Mouse (Mus musculus) hindbrain, embryonic 15.5 days (tissue): ENCODE measurements around the gene Mgat3. TPM values are rescaled to one million over a fixed set of nuclear protein-coding genes. Genes with fewer than 3 reads are reported as not detected.

Source experiments
- ATAC-seq: fragments of 200-750 bp; cut with Nextera tagmentation; 2 replicates; pipeline ENCODE4 v1.8.0; 2017; ENCODE audit warnings: low read depth, moderate number of reproducible peaks, moderate TSS enrichment; ENCODE audit not compliant: low FRiP score
- H3K27ac ChIP-seq: fragments of 300-500 bp; sonication (generic); replicated peaks from 2 replicates; pipeline ENCODE4 v1.5.1; 2015; ENCODE audit warnings: mild to moderate bottlenecking, inconsistent platforms
- H3K27me3 ChIP-seq: fragments of 300-500 bp; sonication (generic); 2 replicates; pipeline ENCODE4 v1.6.1; 2015; ENCODE audit warnings: control low read depth, inconsistent platforms
- H3K36me3 ChIP-seq: fragments of 300-500 bp; sonication (generic); 2 replicates; pipeline ENCODE4 v1.6.1; 2015; ENCODE audit warnings: control low read depth, inconsistent platforms
- H3K4me1 ChIP-seq: fragments of 300-500 bp; sonication (generic); replicated peaks from 2 replicates; pipeline ENCODE4 v1.6.1; 2015; ENCODE audit warnings: control low read depth, inconsistent platforms
- H3K4me2 ChIP-seq: fragments of 300-500 bp; sonication (generic); 2 replicates; pipeline ENCODE4 v1.6.1; 2015; ENCODE audit warnings: moderate library complexity, mild to moderate bottlenecking, inconsistent platforms
- H3K4me3 ChIP-seq: fragments of 300-500 bp; sonication (generic); 2 replicates; pipeline ENCODE4 v1.5.1; 2015; ENCODE audit warnings: mild to moderate bottlenecking, inconsistent platforms
- H3K9ac ChIP-seq: fragments of 300-500 bp; sonication (generic); 2 replicates; pipeline ENCODE4 v1.6.1; 2015; ENCODE audit warnings: inconsistent platforms
- H3K9me3 ChIP-seq: fragments of 300-500 bp; sonication (generic); 2 replicates; pipeline ENCODE4 v1.6.1; 2016; ENCODE audit warnings: control low read depth, inconsistent platforms
- WGBS: fragments of 180-500 bp; shearing (Covaris S2); methylation state at CpG from one replicate; pipeline ENCODE4 v1.1.7; 2015; 5-methylcytosine and 5-hydroxymethylcytosine counted together
- polyA plus RNA-seq: library from polyadenylated mRNA; unstranded; fragments of >200 nt; fragmentation: Nextera tagmentation; extraction: Ambion mirVana; gene quantifications from 2 replicates; pipeline ENCODE4 v1.2.1, GENCODE M21; 2015

Gene Mgat3
- polyA plus RNA-seq, 1 experiment from 2014 or later, result 15.9 TPM

GRCm38 (mm10) chr15:80153757-80154156, 19.8 kb upstream of the Mgat3 start:
- Histone ChIP-seq H3K4me2 (no peak overlapping the region), H3K9me3 (no peaks in the 10 kb centered on the region), H3K27me3 (no peaks in the 10 kb centered on the region), H3K9ac (no peak overlapping the region), H3K27ac (no peak overlapping the region), H3K36me3 (peaks cover 52% of the 10 kb centered on the region), H3K4me1 (no peaks in the 10 kb centered on the region), H3K4me3 (no peak overlapping the region)
- no peak for ATAC-seq
- 76% methylated on average over 11 of the region's 11 CpGs for WGBS

DNA sequence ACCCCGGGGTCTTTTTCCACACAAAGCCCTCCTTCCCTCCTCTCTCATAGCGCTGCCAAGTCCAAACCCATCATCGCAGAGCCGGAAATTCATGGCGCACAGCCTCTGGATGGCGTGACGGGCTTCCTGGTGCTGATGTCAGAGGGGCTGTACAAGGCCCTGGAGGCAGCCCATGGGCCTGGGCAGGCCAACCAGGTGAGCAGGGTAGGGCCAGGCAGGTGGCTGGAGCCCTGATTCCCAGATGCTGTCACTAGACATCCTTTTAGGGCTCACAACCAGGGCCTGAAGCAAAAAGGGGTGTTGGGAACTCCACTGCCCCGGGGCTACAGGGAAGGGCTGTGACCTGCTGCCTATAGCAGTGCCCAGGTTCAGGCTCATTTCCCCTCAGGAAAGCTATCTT, 17.8 kb upstream of the Mgat3 start:
- no peaks in the 10 kb centered on the region for H3K27me3 ChIP-seq
- H3K4me3 ChIP-seq, result no peak overlapping the region
- no peaks in the 10 kb centered on the region for H3K4me1 ChIP-seq
- no peak overlapping the region for H3K27ac ChIP-seq
- peaks cover 60% of the 10 kb centered on the region for H3K36me3 ChIP-seq
- WGBS, result 92% methylated on average over 8 of the region's 8 CpGs
- ATAC-seq, result no peak
- no peak overlapping the region for H3K9ac ChIP-seq
- no peak overlapping the region for H3K4me2 ChIP-seq
- H3K9me3 ChIP-seq, result no peaks in the 10 kb centered on the region

GRCm38 (mm10) chr15:80157197-80157943, 16.2 kb upstream of the Mgat3 start:
- no peaks in the 10 kb centered on the region for H3K27me3 ChIP-seq
- H3K27ac ChIP-seq, result no peak overlapping the region
- WGBS, result 93% methylated on average over 22 of the region's 22 CpGs
- peaks cover 63% of the 10 kb centered on the region for H3K36me3 ChIP-seq
- H3K4me2 ChIP-seq, result no peak overlapping the region
- no peak overlapping the region for H3K9ac ChIP-seq
- no peak for ATAC-seq
- H3K4me3 ChIP-seq, result no peak overlapping the region
- no peaks in the 10 kb centered on the region for H3K4me1 ChIP-seq
- no peaks in the 10 kb centered on the region for H3K9me3 ChIP-seq

GRCm38 (mm10) chr15:80158001-80158706, 15.4 kb upstream of the Mgat3 start:
- Histone ChIP-seq H3K27ac (no peak overlapping the region), H3K36me3 (peaks cover 59% of the 10 kb centered on the region), H3K4me3 (no peak overlapping the region), H3K9me3 (no peaks in the 10 kb centered on the region), H3K9ac (no peak overlapping the region), H3K4me2 (no peak overlapping the region), H3K27me3 (no peaks in the 10 kb centered on the region), H3K4me1 (no peaks in the 10 kb centered on the region)
- WGBS, result 80% methylated on average over 5 of the region's 5 CpGs
- no peak for ATAC-seq

GRCm38 (mm10) chr15:80158707-80159090, 14.8 kb upstream of the Mgat3 start:
- H3K9ac ChIP-seq, result no peak overlapping the region
- no peak overlapping the region for H3K27ac ChIP-seq
- H3K27me3 ChIP-seq, result no peaks in the 10 kb centered on the region
- WGBS, result 75% methylated on average over 4 of the region's 4 CpGs
- no peak overlapping the region for H3K4me2 ChIP-seq
- no peak for ATAC-seq
- H3K4me1 ChIP-seq, result no peaks in the 10 kb centered on the region
- no peaks in the 10 kb centered on the region for H3K9me3 ChIP-seq
- no peak overlapping the region for H3K4me3 ChIP-seq
- H3K36me3 ChIP-seq, result peaks cover 53% of the 10 kb centered on the region

DNA sequence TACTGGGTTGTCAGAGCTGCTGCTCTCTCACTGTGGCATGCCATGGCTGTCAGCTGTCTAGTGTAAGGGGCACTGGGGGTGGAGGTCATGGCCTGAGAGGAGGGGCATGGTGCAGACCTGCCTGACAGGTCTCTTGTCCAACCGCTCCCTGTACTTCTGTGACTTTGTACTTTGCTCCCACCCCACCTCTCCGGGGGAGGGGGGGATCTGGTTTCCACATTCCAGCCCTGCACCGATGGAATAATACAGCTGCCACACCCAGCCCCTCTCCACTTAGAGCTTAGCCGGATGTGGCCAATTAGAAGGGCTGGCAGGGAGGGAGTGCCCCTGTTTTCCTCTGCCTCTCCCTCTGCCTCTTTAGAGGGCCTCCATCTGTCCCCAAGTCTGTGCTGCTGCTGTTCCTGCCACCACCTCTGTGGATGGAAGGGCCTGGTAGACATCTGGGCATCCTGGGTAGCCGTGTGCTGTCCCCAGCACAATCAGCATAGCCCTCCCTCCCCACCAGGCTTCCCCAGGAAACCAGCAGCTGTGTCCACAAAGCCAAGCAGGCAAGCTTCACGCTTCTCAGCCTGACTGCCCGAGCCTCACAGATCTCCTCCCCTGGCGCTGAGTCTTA, 14.1 kb upstream of the Mgat3 start:
- Histone ChIP-seq H3K27me3 (no peaks in the 10 kb centered on the region), H3K9ac (no peak overlapping the region), H3K27ac (peak overlapping the region; percentile 27; the same call in 1 of the 2 replicates), H3K4me2 (no peak overlapping the region), H3K4me3 (no peak overlapping the region), H3K9me3 (no peaks in the 10 kb centered on the region), H3K36me3 (peaks cover 46% of the 10 kb centered on the region), H3K4me1 (no peaks in the 10 kb centered on the region)
- no peak for ATAC-seq
- 63% methylated on average over 8 of the region's 8 CpGs for WGBS

DNA sequence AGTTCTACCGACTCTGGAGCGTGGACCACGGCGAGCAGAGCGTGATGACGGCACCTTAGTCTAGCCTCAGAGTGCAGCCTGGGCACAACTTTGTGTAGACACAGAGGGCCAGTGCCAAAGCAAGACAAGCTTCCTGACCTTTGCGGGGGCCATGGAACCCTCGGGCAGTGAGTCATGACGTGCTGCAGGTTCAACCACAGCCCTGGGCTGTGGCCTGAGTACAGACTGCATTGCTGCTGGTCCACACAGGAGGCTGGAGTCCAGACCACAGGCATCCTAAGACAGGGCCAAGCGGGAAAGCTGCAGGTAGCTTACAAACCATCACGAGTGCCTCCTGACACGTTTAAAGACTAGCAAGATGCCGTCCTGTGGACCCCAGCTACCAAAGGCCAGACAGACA, 13.3 kb upstream of the Mgat3 start:
- H3K4me3 ChIP-seq, result no peak overlapping the region
- H3K36me3 ChIP-seq, result peaks cover 44% of the 10 kb centered on the region
- no peaks in the 10 kb centered on the region for H3K4me1 ChIP-seq
- no peaks in the 10 kb centered on the region for H3K27me3 ChIP-seq
- no peaks in the 10 kb centered on the region for H3K9me3 ChIP-seq
- H3K4me2 ChIP-seq, result no peak overlapping the region
- WGBS, result 90% methylated on average over 13 of the region's 13 CpGs
- no peak for ATAC-seq
- no peak overlapping the region for H3K9ac ChIP-seq
- peak overlapping the region; percentile 27; the same call in 1 of the 2 replicates for H3K27ac ChIP-seq

- H3K36me3 ChIP-seq, result peaks cover 39% of the 10 kb centered on the region
Observed at GRCm38 (mm10) chr15:80160726-80161125, 12.8 kb upstream of the Mgat3 start.

DNA sequence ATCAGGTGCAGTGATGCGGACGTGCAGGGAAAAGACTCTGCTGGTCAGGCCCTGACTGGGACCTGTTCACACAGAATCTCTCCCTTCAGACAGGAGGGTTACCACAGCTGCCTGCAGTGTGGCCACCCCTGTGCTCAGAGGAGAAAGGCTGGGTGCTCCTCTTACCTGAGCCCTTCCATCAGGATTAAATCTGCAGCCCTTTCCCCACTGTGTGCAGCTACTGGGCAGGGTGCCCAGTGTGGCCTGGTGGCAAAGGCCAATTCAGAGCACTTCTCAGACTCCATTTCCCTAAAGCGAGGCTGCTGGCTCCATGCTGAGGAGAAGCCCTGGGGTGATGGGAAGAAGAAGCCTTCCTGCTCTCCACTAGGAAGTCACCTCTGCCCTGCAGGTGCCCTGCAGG, 12.3 kb upstream of the Mgat3 start:
- H3K9me3 ChIP-seq, result no peaks in the 10 kb centered on the region
- no peak overlapping the region for H3K4me3 ChIP-seq
- H3K36me3 ChIP-seq, result peaks cover 39% of the 10 kb centered on the region
- WGBS, result 92% methylated on average over 3 of the region's 3 CpGs
- H3K4me1 ChIP-seq, result no peaks in the 10 kb centered on the region
- no peak overlapping the region for H3K9ac ChIP-seq
- H3K27me3 ChIP-seq, result no peaks in the 10 kb centered on the region
- H3K4me2 ChIP-seq, result no peak overlapping the region
- ATAC-seq, result no peak
- H3K27ac ChIP-seq, result no peak overlapping the region

More at GRCm38 (mm10) chr15:80160726-80161125, 12.8 kb upstream of the Mgat3 start:
- Histone ChIP-seq H3K4me3 (no peak overlapping the region), H3K9ac (no peak overlapping the region), H3K4me2 (no peak overlapping the region), H3K9me3 (no peaks in the 10 kb centered on the region), H3K27ac (no peak overlapping the region), H3K4me1 (no peaks in the 10 kb centered on the region), H3K27me3 (no peaks in the 10 kb centered on the region)
- ATAC-seq, result no peak
- 93% methylated on average over 4 of the region's 4 CpGs for WGBS

DNA sequence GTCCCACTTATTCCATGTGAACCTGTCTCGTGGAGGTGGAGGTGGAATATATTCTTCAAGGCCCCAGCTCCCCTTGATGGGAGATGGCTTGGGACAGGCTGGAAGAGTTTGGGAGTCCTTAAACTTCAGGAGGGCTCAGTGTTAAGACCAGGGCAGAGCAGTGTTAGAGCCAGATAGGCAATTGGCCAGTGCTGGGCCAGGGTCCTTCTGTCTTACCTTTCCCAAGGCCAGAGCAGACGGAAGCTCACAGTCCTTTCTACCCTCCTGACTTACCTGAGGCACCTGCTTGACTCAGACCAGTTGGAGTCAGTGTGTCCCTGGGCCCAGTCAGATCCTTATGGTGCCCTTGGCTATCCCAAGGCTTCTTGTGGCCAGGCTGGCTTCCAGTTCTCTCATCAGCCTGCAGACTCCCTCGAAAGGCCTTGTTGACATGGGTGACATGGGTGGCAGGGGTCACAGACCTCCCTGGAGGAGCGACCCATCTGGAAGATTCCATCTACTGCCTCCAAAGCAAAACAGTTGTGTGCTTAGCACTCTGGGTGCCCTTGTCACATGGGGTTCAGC, 11.0 kb upstream of the Mgat3 start:
- Histone ChIP-seq H3K9ac (no peak overlapping the region), H3K9me3 (no peaks in the 10 kb centered on the region), H3K36me3 (peaks cover 37% of the 10 kb centered on the region), H3K4me1 (no peaks in the 10 kb centered on the region), H3K4me3 (no peak overlapping the region), H3K27ac (no peak overlapping the region), H3K4me2 (no peak overlapping the region), H3K27me3 (no peaks in the 10 kb centered on the region)
- 87% methylated on average over 4 of the region's 4 CpGs for WGBS
- ATAC-seq, result no peak

GRCm38 (mm10) chr15:80163274-80163673, 10.2 kb upstream of the Mgat3 start:
- Histone ChIP-seq H3K9ac (no peak overlapping the region), H3K27ac (no peak overlapping the region), H3K4me1 (no peaks in the 10 kb centered on the region), H3K4me2 (no peak overlapping the region), H3K4me3 (no peak overlapping the region), H3K36me3 (peaks cover 30% of the 10 kb centered on the region), H3K27me3 (no peaks in the 10 kb centered on the region), H3K9me3 (no peaks in the 10 kb centered on the region)
- WGBS, result 73% methylated on average over 11 of the region's 11 CpGs
- ATAC-seq, result no peak

DNA sequence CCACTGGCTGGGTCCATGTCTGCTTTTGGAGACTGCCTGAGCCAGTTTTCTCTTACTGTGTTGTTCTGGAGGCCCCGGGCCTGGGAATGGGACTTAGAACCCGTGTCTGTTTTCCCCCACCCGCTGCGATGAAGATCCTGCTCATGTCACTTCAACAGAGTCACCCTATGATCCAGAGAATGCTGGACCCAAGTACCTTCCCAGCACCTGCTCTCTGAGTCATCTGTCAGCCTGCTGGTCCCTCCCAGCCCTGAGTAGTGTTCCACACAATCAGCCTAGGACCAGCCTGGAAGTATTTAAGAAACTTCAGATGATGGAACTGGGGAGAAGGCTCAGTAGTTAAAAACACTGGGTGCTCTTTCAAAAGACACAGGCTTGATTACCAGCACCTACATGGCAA, 9.8 kb upstream of the Mgat3 start:
- WGBS, result 86% methylated on average over 4 of the region's 4 CpGs
- Histone ChIP-seq H3K36me3 (peaks cover 26% of the 10 kb centered on the region; the same call in 1 of the 2 replicates), H3K4me3 (no peak overlapping the region), H3K27ac (no peak overlapping the region), H3K27me3 (no peaks in the 10 kb centered on the region), H3K4me2 (no peak overlapping the region), H3K9me3 (no peaks in the 10 kb centered on the region), H3K9ac (no peak overlapping the region), H3K4me1 (no peaks in the 10 kb centered on the region)
- ATAC-seq, result no peak
